Mouse (Mus musculus) B cell, adult 67 days (primary cell): ENCODE results near the gene Gm10720. TPM values are rescaled to one million over a fixed set of nuclear protein-coding genes. Genes with fewer than 3 reads are reported as not detected.

Source experiments
- total RNA-seq, 2 experiments: library from RNA; stranded (reverse); gene quantifications; 4 replicates each; pipeline ENCODE4 v1.2.4; 2023

Gene Gm10720
- total RNA-seq = not detected

DNA sequence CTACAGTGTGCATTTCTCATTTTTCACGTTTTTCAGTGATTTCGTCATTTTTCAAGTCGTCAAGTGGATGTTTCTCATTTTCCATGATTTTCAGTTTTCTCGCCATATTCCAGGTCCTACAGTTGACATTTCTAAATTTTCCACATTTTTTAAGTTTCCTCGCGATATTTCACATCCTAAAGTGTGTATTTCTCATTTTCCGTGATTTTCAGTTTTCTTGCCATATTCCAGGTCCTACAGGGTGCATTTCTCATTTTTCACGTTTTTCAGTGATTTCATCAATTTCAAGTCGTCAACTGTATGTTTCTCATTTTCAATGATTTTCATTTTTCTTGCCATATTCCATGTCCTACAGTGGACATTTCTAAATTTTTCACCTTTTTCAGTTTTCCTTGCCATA lies at the start of gene Gm10720:
Gm10720 (plus strand) TSS at position 301 of the 400 bp plus-strand sequence.

GRCm38 (mm10) chr9:3000445-3000972 lies 14.9 kb upstream of the Gm10720 start, which contains the start of gene Gm10722:
Gene Gm10722, plus strand, starts transcription at chr9:3000922.

DNA sequence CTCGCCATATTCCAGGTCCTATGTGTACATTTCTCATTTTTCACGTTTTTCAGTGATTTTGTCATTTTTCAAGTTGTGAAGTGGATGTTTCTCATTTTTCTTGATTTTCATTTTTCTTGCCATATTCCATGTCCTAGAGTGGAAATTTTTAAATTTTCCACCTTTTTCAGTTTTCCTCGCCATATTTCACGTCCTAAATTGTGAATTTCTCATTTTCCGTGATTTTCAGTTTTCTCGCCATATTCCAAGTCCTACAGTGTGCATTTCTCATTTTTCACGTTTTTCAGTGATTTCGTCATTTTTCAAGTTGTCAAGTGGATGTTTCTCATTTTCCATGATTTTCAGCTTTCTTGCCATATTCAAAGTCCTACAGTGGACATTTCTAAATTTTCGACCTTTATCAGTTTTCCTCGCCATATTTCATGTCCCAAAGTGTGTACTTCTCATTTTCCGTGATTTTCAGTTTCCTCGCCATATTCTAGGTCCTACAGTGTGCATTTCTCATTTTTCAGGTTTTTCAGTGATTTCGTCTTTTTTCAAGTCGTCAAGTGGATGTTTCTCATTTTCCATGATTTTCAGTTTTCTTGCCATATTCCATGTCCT lies 12.6 kb upstream of the Gm10720 start, which contains the start of gene Gm11168:
Gm11168 (plus strand) TSS at position 553 of the 603 bp plus-strand sequence.

GRCm38 (mm10) chr9:3012733-3013279 lies 2.6 kb upstream of the Gm10720 start, which contains the start of gene Gm10721:
Gene Gm10721, plus strand, starts transcription at chr9:3013140.

GRCm38 (mm10) chr9:3017108-3017507 lies 1.7 kb downstream of the Gm10720 start, which contains the start of gene Gm10719:
Gene Gm10719, plus strand, starts transcription at chr9:3017408.

GRCm38 (mm10) chr9:3023312-3023984 lies 8.0 kb downstream of the Gm10720 start, which contains the start of gene Gm10718:
Gene Gm10718, plus strand, starts transcription at chr9:3023547.

GRCm38 (mm10) chr9:3024912-3025467 lies 9.5 kb downstream of the Gm10720 start, which contains the start of gene Gm10717:
Gene Gm10717, plus strand, starts transcription at chr9:3025417.

GRCm38 (mm10) chr9:3034299-3034698 lies 18.8 kb downstream of the Gm10720 start, which contains the start of gene Gm17535:
Gene Gm17535, plus strand, starts transcription at chr9:3034599.

DNA sequence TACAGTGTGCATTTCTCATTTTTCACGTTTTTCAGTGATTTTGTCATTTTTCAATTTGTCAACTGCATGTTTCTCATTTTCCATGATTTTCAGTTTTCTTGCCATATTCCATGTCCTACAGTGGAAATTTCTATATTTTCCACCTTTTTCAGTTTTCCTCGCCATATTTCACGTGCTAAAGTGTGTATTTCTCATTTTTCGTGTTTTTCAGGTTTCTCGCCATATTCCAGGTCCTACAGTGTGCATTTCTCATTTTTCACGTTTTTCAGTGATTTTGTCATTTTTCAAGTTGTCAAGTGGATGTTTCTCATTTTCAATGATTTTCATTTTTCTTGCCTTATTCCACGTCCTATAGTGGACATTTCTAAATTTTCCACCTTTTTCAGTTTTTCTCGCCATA lies 21.1 kb downstream of the Gm10720 start, which contains the start of gene Gm10715:
Gm10715 (plus strand) TSS at position 301 of the 400 bp plus-strand sequence.

Other genes starting within 250 kb of the Gm10720 start
- gene Gm10722, start 14.7 kb upstream of the Gm10720 start, total RNA-seq = not detected
- under 1 TPM in 1 of 2 experiments, not detected in 1; 0.96 TPM for gene Gm11168, start 12.3 kb upstream of the Gm10720 start, total RNA-seq
- gene Gm10721, start 2.5 kb upstream of the Gm10720 start, total RNA-seq = 1 to 10 TPM; 1.4 to 1.9 TPM
- 1 to 10 TPM in 1 of 2 experiments, not detected in 1; 4.6 TPM for gene Gm10719, start 1.8 kb downstream of the Gm10720 start, total RNA-seq
- 1 to 10 TPM; 3.4 to 5.8 TPM for gene Gm10718, start 7.9 kb downstream of the Gm10720 start, total RNA-seq
- 1 to 10 TPM in 1 of 2 experiments, not detected in 1; 2.8 TPM for gene Gm10717, start 9.8 kb downstream of the Gm10720 start, total RNA-seq
- not detected for gene Gm17535, start 18.9 kb downstream of the Gm10720 start, total RNA-seq
- gene Gm10715, start 21.2 kb downstream of the Gm10720 start, total RNA-seq = not detected